Mouse (Mus musculus): ENCODE data around the gene Fgfr2. TPM values are rescaled to one million over a fixed set of nuclear protein-coding genes. Genes with fewer than 3 reads are reported as not detected.
A peak's percentile ranks its signal among the peaks of the same experiment; 100 is the strongest.

The Fgfr2 gene
- polyA plus RNA-seq, 1 experiment from 2014 or later = 17.2 TPM

DNA sequence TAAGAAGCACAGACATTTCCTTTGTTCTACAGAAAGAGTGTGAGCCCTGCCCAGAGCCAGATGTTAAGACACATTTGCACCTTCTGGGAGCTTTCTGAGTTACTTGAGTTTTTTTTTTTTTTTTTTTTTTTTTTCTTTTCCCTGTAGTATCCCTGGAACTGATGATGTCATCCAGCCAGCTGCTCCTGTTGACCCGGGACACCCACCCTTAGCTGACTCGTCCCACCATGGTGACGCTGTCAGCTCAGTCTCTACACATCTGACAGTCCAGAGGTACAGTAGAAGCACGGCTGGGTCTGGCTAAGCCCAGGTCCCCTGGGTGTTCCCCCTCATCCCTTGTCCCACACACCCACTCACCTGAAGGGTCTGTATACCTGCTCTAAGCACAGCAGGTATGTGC is 2460.3 kb downstream of the Fgfr2 start:
- no peak overlapping the region for H3K27ac ChIP-seq
- no peaks in the 10 kb centered on the region for H3K27me3 ChIP-seq
- no peak overlapping the region for H3K9ac ChIP-seq
- ATAC-seq (replicated peaks; ENCODE audit: insufficient number of reproducible peaks, insufficient read depth, low FRiP score, low read depth) = no peak
- peaks cover 47% of the 10 kb centered on the region for H3K4me1 ChIP-seq (replicated peaks)
- no peak overlapping the region for H3K4me2 ChIP-seq
- H3K36me3 ChIP-seq = peaks cover 35% of the 10 kb centered on the region
- 57% methylated on average over 4 of the region's 4 CpGs for WGBS
- H3K4me3 ChIP-seq = no peak overlapping the region
- no peaks in the 10 kb centered on the region for H3K9me3 ChIP-seq (replicated peaks)

DNA sequence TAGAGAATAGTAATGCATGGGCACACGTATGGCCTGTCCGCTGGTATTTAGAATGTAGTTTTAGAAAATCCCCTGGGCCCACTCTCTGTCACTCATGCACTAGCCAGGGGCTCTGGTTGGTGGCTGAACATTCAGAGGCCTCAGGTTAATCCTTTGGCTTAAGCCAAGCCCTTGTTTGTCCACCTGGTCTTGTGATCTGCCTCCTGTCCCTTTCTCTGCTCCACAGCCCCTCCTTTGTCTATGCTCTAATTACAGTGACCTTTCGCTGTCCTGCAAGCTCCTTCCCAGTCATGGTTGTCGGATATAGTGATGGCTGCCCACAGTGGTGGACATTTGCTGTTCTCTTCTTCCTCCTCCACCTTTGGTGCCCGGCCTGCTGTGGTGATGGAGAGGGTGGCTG is 2460.9 kb downstream of the Fgfr2 start:
- no peaks in the 10 kb centered on the region for H3K27me3 ChIP-seq
- peak overlapping the region; percentile 59 for H3K27ac ChIP-seq
- 77% methylated on average over 5 of the region's 5 CpGs for WGBS
- no peak for ATAC-seq (replicated peaks; ENCODE audit: insufficient number of reproducible peaks, insufficient read depth, low FRiP score, low read depth)
- no peak overlapping the region for H3K4me3 ChIP-seq
- H3K4me1 ChIP-seq (replicated peaks) = peaks cover 49% of the 10 kb centered on the region
- H3K36me3 ChIP-seq = peaks cover 35% of the 10 kb centered on the region
- no peak overlapping the region for H3K9ac ChIP-seq
- H3K4me2 ChIP-seq = no peak overlapping the region
- H3K9me3 ChIP-seq (replicated peaks) = no peaks in the 10 kb centered on the region

DNA sequence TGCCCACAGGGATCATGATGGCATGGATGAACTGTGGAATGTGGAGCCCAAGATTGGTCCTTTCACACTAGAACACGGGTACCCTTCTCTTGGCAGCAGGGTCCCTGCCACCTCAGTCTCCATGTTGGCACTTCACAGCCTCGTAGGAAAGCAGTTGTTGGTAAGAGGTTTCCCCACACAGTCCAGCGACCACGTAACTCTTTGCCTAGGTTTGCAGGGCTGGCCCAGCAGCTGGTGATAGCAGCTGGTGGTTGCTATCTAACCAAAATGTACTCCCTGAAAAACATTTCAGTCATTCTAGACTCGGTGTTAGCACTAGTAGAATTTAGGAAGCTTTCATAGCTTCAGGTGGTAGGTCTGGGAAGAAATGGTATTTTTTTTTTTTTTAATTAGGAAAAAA is 2464.0 kb downstream of the Fgfr2 start:
- no peak for ATAC-seq (replicated peaks; ENCODE audit: insufficient number of reproducible peaks, insufficient read depth, low FRiP score, low read depth)
- H3K27ac ChIP-seq = no peak overlapping the region
- 82% methylated on average over 5 of the region's 5 CpGs for WGBS

DNA sequence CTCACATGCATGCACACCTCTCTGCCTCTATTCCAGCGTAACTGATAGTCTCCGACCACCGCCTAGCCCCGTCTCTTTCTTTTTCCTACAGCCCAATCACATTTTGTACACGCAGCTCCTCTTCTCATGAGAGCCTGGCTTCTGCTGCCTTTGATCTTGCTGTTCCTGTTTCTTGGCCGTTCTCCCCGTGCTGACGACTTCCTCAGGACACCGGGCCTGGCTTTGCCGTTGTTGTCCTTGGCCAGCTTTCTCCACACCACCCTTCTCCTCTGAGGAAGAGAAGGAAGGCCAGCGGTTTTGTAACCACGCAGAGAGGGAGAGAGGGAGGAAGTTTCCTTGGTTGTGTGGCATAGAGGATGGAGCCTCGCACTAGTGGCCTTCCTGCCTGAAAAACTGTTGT is 2465.4 kb downstream of the Fgfr2 start:
- 30% methylated on average over 13 of the region's 13 CpGs for WGBS
- no peaks in the 10 kb centered on the region for H3K27me3 ChIP-seq
- H3K36me3 ChIP-seq = 0 out of 2 replicates have a peak, but pooled peaks cover 4% of the 10 kb centered on the region
- no peak overlapping the region for H3K9ac ChIP-seq
- 0 out of 2 replicates have a peak overlapping the region, but pooled peaks have one; percentile 21 for H3K4me2 ChIP-seq
- no peaks in the 10 kb centered on the region for H3K9me3 ChIP-seq (replicated peaks)
- peak; percentile 8; the same call in 1 of the 2 replicates for ATAC-seq (replicated peaks; ENCODE audit: insufficient number of reproducible peaks, insufficient read depth, low FRiP score, low read depth)
- H3K4me3 ChIP-seq = no peak overlapping the region
- peak overlapping the region; percentile 35 for H3K27ac ChIP-seq
- peaks cover 83% of the 10 kb centered on the region for H3K4me1 ChIP-seq (replicated peaks)

More for the DNA sequence above, 2464.0 kb downstream of the Fgfr2 start:
- Histone ChIP-seq H3K4me1 (replicated peaks) (peaks cover 74% of the 10 kb centered on the region), H3K9me3 (replicated peaks) (no peaks in the 10 kb centered on the region), H3K36me3 (peaks cover 16% of the 10 kb centered on the region), H3K27me3 (no peaks in the 10 kb centered on the region), H3K4me3 (no peak overlapping the region), H3K4me2 (no peak overlapping the region), H3K9ac (no peak overlapping the region)

DNA sequence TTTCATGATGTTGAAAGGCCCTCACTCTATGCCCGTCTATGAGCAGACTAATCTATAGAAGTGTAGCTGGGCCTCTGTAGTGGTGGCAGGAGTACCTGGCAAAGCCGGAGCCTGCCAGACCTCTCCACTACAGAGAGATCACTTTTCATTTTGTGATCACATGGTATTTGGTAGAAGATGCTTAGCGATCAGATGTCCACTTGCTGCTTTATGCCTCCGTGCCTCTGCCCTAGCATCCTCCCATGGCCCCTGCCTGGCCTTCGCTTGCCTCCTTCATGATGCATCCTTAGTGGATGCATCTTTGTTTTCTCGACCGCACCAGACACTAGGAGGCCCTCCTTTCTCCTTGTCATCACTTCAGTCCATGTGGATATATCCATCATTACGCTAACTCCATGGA is 2466.2 kb downstream of the Fgfr2 start:
- Histone ChIP-seq H3K36me3 (0 out of 2 replicates have a peak, but pooled peaks cover 4% of the 10 kb centered on the region), H3K4me3 (no peak overlapping the region), H3K9ac (0 out of 2 replicates have a peak overlapping the region, but pooled peaks have one; percentile 10), H3K27ac (peak overlapping the region; percentile 66), H3K4me2 (no peak overlapping the region), H3K4me1 (replicated peaks) (peaks cover 83% of the 10 kb centered on the region), H3K27me3 (no peaks in the 10 kb centered on the region), H3K9me3 (replicated peaks) (no peaks in the 10 kb centered on the region)
- no peak for ATAC-seq (replicated peaks; ENCODE audit: insufficient number of reproducible peaks, insufficient read depth, low FRiP score, low read depth)
- 76% methylated on average over 8 of the region's 8 CpGs for WGBS

DNA sequence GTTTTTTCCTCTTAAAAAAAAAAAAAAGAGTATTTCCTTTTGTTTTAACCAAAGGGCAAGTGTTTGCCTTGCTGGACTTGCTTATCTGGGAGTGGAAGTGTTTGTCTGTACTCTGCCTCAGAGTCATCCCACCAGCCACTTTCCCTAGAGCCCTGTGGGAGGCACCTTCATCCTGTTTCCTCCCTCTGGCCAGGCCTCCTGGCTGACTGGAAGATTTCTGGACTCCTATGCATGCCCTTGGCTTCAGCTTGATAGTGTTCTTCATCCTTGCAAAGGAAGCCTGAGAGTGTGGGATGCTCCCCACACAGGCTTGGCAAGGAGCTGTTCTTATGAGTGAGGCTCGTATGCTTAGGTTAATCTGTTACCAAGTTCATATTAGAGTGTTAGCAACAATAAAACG is 2468.6 kb downstream of the Fgfr2 start:
- Histone ChIP-seq H3K27me3 (no peaks in the 10 kb centered on the region), H3K4me2 (no peak overlapping the region), H3K4me3 (no peak overlapping the region), H3K27ac (peak overlapping the region; percentile 84), H3K9ac (no peak overlapping the region), H3K36me3 (0 out of 2 replicates have a peak, but pooled peaks cover 4% of the 10 kb centered on the region), H3K4me1 (replicated peaks) (peaks cover 88% of the 10 kb centered on the region), H3K9me3 (replicated peaks) (no peaks in the 10 kb centered on the region)
- 18% methylated on average over 2 of the region's 2 CpGs for WGBS
- ATAC-seq (replicated peaks; ENCODE audit: insufficient number of reproducible peaks, insufficient read depth, low FRiP score, low read depth) = peak; percentile 61

DNA sequence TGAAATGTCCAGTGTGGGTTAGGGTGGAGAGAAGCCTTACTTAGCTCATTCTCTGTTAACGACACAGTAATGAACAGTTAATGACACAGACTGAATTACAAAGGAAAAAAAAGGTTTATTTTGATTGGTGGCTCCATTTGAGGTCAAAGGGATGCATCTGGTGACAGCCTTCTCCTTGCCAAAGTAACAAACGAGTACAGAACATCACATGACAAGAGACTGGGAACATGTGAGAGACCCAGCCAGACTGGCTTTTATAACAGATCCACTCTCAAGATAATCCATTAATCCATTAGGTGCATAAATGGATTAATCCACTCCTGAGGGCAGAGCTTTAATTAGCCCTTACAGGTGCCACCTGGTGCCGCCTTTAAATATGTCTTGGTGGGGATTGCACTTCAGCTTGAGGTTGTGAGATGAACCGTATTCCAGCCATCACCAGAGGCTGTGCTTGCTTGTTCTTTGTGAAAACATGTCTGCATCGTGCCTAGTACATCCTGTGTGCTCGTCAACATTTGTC is 2470.1 kb downstream of the Fgfr2 start:
- no peaks in the 10 kb centered on the region for H3K27me3 ChIP-seq
- no peaks in the 10 kb centered on the region for H3K36me3 ChIP-seq
- no peak for ATAC-seq (replicated peaks; ENCODE audit: insufficient number of reproducible peaks, insufficient read depth, low FRiP score, low read depth)
- H3K4me2 ChIP-seq = no peak overlapping the region
- H3K4me3 ChIP-seq = no peak overlapping the region
- H3K9ac ChIP-seq = no peak overlapping the region
- no peaks in the 10 kb centered on the region for H3K9me3 ChIP-seq (replicated peaks)
- peaks cover 95% of the 10 kb centered on the region for H3K4me1 ChIP-seq (replicated peaks)
- WGBS = 71% methylated on average over 6 of the region's 6 CpGs
- H3K27ac ChIP-seq = no peak overlapping the region

DNA sequence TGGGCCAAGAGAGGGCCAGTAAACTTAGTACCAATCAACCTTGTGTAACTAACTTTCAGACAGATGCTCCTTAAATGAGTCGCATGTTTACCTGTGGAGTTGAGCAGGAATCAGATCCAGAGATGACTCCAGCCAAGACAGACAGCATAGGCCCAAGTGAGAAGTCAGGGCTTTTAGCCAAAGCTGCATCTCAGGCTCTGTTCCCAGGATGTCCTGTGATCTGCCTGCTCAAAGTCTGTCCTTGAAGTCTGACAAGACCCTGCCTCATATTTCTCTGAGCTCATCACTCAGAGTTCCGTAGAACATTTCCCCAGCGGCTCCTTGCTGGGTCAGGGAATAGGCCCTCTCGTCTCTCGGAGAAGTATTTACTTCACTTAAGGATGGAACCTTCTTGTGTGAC is 2472.5 kb downstream of the Fgfr2 start:
- Histone ChIP-seq H3K4me2 (no peak overlapping the region), H3K27me3 (no peaks in the 10 kb centered on the region), H3K27ac (0 out of 2 replicates have a peak overlapping the region, but pooled peaks have one; percentile 8), H3K9ac (no peak overlapping the region), H3K4me1 (replicated peaks) (peaks cover 82% of the 10 kb centered on the region), H3K9me3 (replicated peaks) (no peaks in the 10 kb centered on the region), H3K4me3 (no peak overlapping the region), H3K36me3 (no peaks in the 10 kb centered on the region)
- ATAC-seq (replicated peaks; ENCODE audit: insufficient number of reproducible peaks, insufficient read depth, low FRiP score, low read depth) = no peak
- WGBS = 70% methylated on average over 5 of the region's 5 CpGs

DNA sequence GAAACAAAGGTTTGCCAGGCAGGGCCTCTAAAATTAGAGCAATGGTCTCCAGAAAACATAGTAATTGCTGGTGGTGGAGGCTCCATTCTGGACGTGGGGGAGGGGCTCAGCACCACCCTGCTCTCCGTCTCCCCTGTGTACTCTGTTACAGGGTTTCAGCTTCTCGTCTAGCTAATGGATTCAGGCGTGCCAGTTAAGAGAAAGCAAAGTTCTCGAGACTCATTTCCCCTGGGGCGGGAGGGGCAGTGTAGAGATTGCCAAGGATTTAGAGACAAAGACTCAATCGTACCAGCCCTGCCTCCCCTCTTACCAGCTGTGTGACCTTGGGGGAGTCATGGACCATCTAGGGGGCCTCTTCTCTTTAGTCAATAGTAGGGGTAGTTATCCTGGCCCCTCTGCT is 2473.9 kb downstream of the Fgfr2 start:
- Histone ChIP-seq H3K4me1 (replicated peaks) (peaks cover 75% of the 10 kb centered on the region), H3K27me3 (no peaks in the 10 kb centered on the region), H3K9ac (no peak overlapping the region), H3K4me2 (peak overlapping the region; percentile 87), H3K36me3 (no peaks in the 10 kb centered on the region), H3K4me3 (no peak overlapping the region), H3K27ac (peak overlapping the region; percentile 99), H3K9me3 (replicated peaks) (no peaks in the 10 kb centered on the region)
- 33% methylated on average over 7 of the region's 7 CpGs for whole genome bisulfite sequencing
- ATAC-seq (replicated peaks; ENCODE audit: insufficient number of reproducible peaks, insufficient read depth, low FRiP score, low read depth) = no peak

DNA sequence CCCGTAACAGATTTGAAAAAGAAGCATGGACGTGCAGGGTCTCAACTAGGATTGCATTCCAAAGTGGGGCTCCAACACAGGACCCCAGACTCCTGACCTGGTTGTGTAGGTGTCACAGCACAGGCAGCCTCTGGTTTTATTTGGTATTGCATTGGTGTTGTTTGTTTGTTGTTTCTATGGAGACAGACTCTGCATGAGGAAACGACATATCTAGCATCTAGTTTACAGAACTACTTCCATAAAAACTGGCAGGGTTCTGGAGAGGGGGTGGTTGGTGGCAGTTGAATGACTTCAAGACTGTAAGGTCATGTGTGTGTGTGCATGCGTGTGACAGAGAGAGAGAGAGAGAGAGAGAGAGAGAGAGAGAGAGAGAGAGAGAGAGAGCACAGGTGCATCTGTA is 2475.1 kb downstream of the Fgfr2 start:
- H3K4me2 ChIP-seq = peak overlapping the region; percentile 87
- ATAC-seq (replicated peaks; ENCODE audit: insufficient number of reproducible peaks, insufficient read depth, low FRiP score, low read depth) = no peak
- peaks cover 69% of the 10 kb centered on the region for H3K4me1 ChIP-seq (replicated peaks)
- H3K27ac ChIP-seq = peak overlapping the region; percentile 99
- H3K9me3 ChIP-seq (replicated peaks) = no peaks in the 10 kb centered on the region
- peak overlapping the region; percentile 96 for H3K9ac ChIP-seq
- H3K27me3 ChIP-seq = no peaks in the 10 kb centered on the region
- H3K4me3 ChIP-seq = peak overlapping the region; percentile 69
- 50% methylated on average over 4 of the region's 4 CpGs for WGBS
- no peaks in the 10 kb centered on the region for H3K36me3 ChIP-seq

DNA sequence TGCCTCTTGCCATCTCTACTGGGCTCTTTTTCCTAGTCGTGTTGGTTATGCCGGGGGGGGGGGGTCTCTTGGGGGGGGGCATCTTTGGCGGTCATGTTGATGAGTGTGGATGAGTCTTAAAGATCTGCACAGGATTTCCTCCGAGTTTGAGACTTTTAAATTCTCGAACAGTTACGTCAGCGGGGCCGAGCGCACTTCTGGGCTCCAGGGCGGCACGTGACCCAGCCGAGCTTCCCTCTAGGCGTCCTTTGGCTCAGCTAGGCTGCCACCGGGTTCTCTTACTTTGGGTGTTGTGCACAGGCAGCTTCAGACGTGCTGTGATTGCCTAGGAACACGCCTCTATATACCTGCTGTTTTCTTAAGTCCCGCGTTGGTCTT is 2476.4 kb downstream of the Fgfr2 start:
- ATAC-seq (replicated peaks; ENCODE audit: insufficient number of reproducible peaks, insufficient read depth, low FRiP score, low read depth) = peak; percentile 76
- no peaks in the 10 kb centered on the region for H3K36me3 ChIP-seq
- H3K4me2 ChIP-seq = peak overlapping the region; percentile 87
- H3K27me3 ChIP-seq = no peaks in the 10 kb centered on the region
- peak overlapping the region; percentile 99 for H3K27ac ChIP-seq
- peak overlapping the region; percentile 69 for H3K4me3 ChIP-seq
- WGBS = under 1% methylated on average over 18 of the region's 18 CpGs
- no peaks in the 10 kb centered on the region for H3K9me3 ChIP-seq (replicated peaks)
- peak overlapping the region; percentile 96 for H3K9ac ChIP-seq
- H3K4me1 ChIP-seq (replicated peaks) = peaks cover 61% of the 10 kb centered on the region
